Mouse (Mus musculus) hindbrain, postnatal 0 days (tissue): Measurements from ENCODE around the gene Acvrl1. TPM values are rescaled to one million over a fixed set of nuclear protein-coding genes. Genes with fewer than 3 reads are reported as not detected.
A peak's percentile ranks its signal among the peaks of the same experiment; 100 is the strongest.

Source experiments
- ATAC-seq: fragments of 200-750 bp; cut with Nextera tagmentation; 2 replicates; pipeline ENCODE4 v1.8.0; 2017; ENCODE audit warnings: mild to moderate bottlenecking, moderate TSS enrichment, moderate library complexity
- DNase-seq: peaks from one replicate; pipeline ENCODE4 v3.0.0-alpha.2; 2015; ENCODE audit warnings: low spot score
- H3K27ac ChIP-seq: fragments of 300-500 bp; sonication (generic); 2 replicates; pipeline ENCODE4 v1.5.1; 2014; ENCODE audit warnings: mild to moderate bottlenecking
- H3K27me3 ChIP-seq: fragments of 300-500 bp; sonication (generic); 2 replicates; pipeline ENCODE4 v1.6.1; 2014; ENCODE audit warnings: low read length, mixed read lengths; ENCODE audit not compliant: insufficient read depth
- H3K36me3 ChIP-seq: fragments of 300-500 bp; sonication (generic); 2 replicates; pipeline ENCODE4 v1.6.1; 2014; ENCODE audit warnings: low read length, mixed read lengths; ENCODE audit not compliant: insufficient read depth
- H3K4me1 ChIP-seq: fragments of 300-500 bp; sonication (generic); 2 replicates; pipeline ENCODE4 v1.6.1; 2014; ENCODE audit warnings: antibody characterized with exemption, low read length, mixed read lengths; ENCODE audit not compliant: insufficient read depth
- H3K4me2 ChIP-seq: fragments of 300-500 bp; sonication (generic); 2 replicates; pipeline ENCODE4 v1.6.1; 2014; ENCODE audit warnings: low read depth, mild to moderate bottlenecking, low read length, moderate library complexity, mixed read lengths
- H3K4me3 ChIP-seq: fragments of 300-500 bp; sonication (generic); 2 replicates; pipeline ENCODE4 v1.5.1; 2014; ENCODE audit warnings: low read length
- H3K9ac ChIP-seq: fragments of 300-500 bp; sonication (generic); replicated peaks from 2 replicates; pipeline ENCODE4 v1.6.1; 2014; ENCODE audit warnings: mild to moderate bottlenecking, low read length, moderate library complexity, mixed read lengths
- H3K9me3 ChIP-seq: fragments of 300-500 bp; sonication (generic); 2 replicates; pipeline ENCODE4 v1.6.1; 2016; ENCODE audit warnings: low read length, mixed read lengths
- CTCF ChIP-seq: IDR thresholded peaks from 2 replicates; pipeline ENCODE4 v1.5.1; 2016; ENCODE audit warnings: antibody characterized with exemption, control low read depth, low read depth
- WGBS: fragments of 180-500 bp; shearing (Covaris S2); extraction: QIAGEN DNeasy Blood & Tissue Kit; methylation state at CpG from one replicate; pipeline ENCODE4 v1.1.7; 2014; 5-methylcytosine and 5-hydroxymethylcytosine counted together
- polyA plus RNA-seq: library from polyadenylated mRNA; unstranded; fragments of >200 nt; fragmentation: Nextera tagmentation; extraction: Ambion mirVana; gene quantifications from 2 replicates; pipeline ENCODE4 v1.2.1, GENCODE M21; 2015
- total RNA-seq: library from RNA; depleted of rRNA; stranded (reverse); fragments of >200 nt; gene quantifications from 2 replicates; pipeline ENCODE4 v1.2.3, GENCODE M21; 2014

The Acvrl1 gene
- total and polyA plus RNA-seq, 2 experiments from 2014 or later = 7.0 to 21.6 TPM

DNA sequence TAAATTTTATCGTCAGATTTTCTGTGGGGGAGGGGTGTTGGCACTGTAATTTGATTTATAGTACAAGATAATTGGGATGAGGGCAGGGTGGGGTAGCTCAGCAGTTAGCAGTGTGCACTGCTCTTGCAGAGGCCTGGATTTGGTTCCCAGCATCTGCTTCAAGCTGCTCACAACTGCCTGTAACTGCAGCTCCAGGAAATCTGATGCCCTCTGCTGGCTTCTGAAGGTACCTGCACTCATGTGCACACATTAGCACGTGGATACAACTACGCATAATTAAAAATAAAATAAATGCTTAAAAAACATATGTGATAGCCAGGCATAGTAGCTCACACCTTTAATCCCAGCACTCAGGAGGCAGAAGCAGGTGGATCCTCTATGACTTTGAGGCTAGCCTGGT, 57.2 kb downstream of the Acvrl1 start:
- H3K27me3 ChIP-seq = no peaks in the 10 kb centered on the region
- H3K4me2 ChIP-seq = no peak overlapping the region
- WGBS = 93% methylated on average over 3 of the region's 3 CpGs
- peaks cover 8% of the 10 kb centered on the region for H3K4me1 ChIP-seq
- no peaks in the 10 kb centered on the region for H3K36me3 ChIP-seq
- H3K9me3 ChIP-seq = no peaks in the 10 kb centered on the region
- DNase-seq (no peak), ATAC-seq (no peak)
- no peak overlapping the region for H3K9ac ChIP-seq
- H3K27ac ChIP-seq = no peak overlapping the region
- peak; percentile 33; the same call in 1 of the 2 replicates for TF ChIP-seq CTCF
- no peak overlapping the region for H3K4me3 ChIP-seq

DNA sequence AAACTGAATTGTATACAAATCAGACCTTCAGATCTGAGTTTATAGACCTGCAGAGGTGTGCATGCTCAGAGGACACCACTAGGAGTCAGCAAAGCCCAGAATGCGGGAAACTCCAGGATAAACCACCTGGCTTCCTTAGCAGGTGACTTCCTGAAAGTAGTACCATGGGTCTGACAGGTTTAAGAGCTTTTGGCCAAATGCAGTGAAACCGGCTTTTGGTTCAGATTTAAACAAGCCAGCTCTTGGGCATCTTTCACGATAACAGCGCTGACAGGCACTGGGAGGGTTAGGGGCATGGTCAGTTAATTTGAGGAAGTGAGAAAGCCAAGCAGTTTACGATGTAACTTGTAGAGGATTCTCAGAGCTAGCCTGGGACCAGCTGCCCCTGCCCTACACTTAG, 59.6 kb downstream of the Acvrl1 start:
- WGBS = 82% methylated on average over 5 of the region's 5 CpGs
- Histone ChIP-seq H3K4me2 (no peak overlapping the region), H3K9me3 (no peaks in the 10 kb centered on the region), H3K27me3 (no peaks in the 10 kb centered on the region), H3K36me3 (no peaks in the 10 kb centered on the region), H3K4me1 (0 out of 2 replicates have a peak, but pooled peaks cover 10% of the 10 kb centered on the region), H3K4me3 (no peak overlapping the region), H3K9ac (no peak overlapping the region), H3K27ac (no peak overlapping the region)
- ATAC-seq (no peak), DNase-seq (no peak)
- TF ChIP-seq CTCF = peak; percentile 46

DNA sequence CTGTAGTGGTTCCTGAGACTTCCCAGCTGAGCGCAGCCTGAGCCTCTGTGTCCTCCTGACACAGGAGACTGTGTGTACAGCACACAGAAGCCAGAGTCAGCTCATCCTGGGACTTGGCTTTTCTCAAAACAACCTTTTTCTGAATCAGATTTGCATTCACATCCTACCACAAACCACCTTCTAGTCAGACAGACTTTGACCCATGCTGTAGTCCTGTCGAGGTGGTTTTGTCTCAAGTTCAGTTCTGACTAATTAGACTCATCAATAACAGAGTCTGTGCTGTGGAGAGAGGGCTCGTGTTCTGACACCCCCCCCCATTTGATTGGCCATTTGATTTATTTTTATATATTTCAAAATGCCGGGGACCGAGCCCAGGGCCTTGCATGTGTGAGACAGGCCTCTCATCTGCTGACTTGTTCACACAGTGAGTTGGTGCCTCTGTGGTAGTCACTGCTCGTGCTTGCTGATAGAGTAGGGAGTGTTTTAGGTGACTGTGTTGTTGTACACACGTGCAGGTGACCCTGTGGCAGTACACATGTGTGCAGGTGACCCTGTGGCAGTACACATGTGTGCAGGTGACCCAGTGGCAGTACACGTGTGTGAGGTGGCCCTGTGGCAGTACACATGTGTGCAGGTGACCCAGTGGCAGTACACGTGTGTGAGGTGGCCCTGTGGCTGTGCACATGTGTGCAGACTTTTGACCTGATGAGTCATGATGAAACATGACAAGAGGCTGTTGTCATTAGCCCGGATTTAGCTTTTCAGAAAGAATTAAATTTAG, 61.8 kb downstream of the Acvrl1 start:
- DNase-seq (no peak), ATAC-seq (no peak)
- TF ChIP-seq CTCF = no peak
- Histone ChIP-seq H3K27ac (no peak overlapping the region), H3K9me3 (no peaks in the 10 kb centered on the region), H3K4me2 (no peak overlapping the region), H3K36me3 (peaks cover 11% of the 10 kb centered on the region), H3K4me1 (0 out of 2 replicates have a peak, but pooled peaks cover 10% of the 10 kb centered on the region), H3K4me3 (no peak overlapping the region), H3K27me3 (no peaks in the 10 kb centered on the region), H3K9ac (no peak overlapping the region)
- WGBS = 75% methylated on average over 10 of the region's 10 CpGs

DNA sequence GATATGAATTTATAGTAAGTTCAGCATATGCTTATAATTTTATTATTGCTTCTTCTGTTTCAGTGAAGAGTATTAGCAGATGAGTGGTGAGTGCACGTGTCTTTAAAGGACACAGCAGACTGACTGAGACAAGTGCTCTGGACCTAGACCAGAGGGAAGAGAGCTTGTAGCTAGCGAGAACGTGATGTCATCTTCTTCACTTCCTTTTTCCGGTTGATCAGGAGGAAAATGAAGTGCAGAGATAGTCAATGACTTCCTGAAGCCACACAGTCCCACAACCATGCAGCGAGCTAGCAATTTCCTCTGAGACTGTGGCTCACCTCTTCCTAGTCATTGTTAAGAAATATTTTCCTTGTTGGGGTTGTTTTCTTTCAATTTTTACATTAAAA, 62.4 kb downstream of the Acvrl1 start:
- 0 out of 2 replicates have a peak, but pooled peaks cover 10% of the 10 kb centered on the region for H3K4me1 ChIP-seq
- no peak overlapping the region for H3K4me2 ChIP-seq
- no peak overlapping the region for H3K9ac ChIP-seq
- WGBS = 71% methylated on average over 5 of the region's 5 CpGs
- H3K27ac ChIP-seq = no peak overlapping the region
- no peaks in the 10 kb centered on the region for H3K27me3 ChIP-seq
- H3K36me3 ChIP-seq = peaks cover 17% of the 10 kb centered on the region
- ATAC-seq = no peak
- no peaks in the 10 kb centered on the region for H3K9me3 ChIP-seq
- H3K4me3 ChIP-seq = no peak overlapping the region
- no peak for DNase-seq
- no peak for TF ChIP-seq CTCF

DNA sequence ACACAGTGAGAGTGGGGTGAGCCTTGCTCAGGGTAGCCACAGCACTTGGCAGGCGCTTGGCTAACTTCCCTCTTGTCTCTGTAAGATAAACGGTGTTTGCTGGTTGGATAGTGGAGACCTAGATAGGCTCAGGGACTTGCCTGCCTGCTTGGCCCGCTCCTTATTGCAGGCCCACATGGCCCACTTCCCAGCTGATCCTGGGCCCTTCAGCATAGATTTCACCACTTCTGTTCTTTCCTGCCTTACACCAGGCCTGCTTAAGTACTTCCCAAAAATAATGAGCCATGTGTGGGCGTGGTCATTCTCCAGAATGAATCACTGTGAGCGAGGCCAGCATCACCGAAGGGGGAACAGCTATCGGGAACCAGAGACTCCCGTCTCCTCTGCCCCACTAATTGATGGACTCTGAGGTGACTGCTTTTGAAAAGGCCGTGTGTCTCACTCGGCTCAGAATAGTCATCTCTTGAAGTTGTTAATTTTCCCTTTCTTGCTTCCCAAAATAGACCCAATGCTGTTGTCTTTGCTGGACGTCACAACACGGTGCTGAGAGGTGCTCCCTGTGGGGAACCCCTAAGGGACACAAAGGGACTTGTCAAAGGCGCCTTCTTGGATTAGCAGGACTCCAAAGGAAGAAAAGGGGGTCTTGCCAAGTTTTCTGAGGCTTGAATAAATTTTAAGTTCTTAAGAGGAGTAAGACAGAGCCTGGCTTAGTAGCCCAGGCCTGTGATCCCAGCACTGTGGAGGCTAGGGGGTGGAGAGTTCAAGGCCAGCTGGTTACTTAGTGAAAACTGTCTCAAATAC, 63.3 kb downstream of the Acvrl1 start:
- peak; percentile 39 for DNase-seq
- WGBS = 18% methylated on average over 13 of the region's 13 CpGs
- Histone ChIP-seq H3K4me3 (no peak overlapping the region), H3K4me2 (no peak overlapping the region), H3K36me3 (peaks cover 23% of the 10 kb centered on the region), H3K9ac (0 out of 2 replicates have a peak overlapping the region, but pooled peaks have one; percentile 6), H3K27me3 (no peaks in the 10 kb centered on the region), H3K4me1 (0 out of 2 replicates have a peak, but pooled peaks cover 10% of the 10 kb centered on the region), H3K27ac (peak overlapping the region; percentile 36; the same call in 1 of the 2 replicates), H3K9me3 (no peaks in the 10 kb centered on the region)
- peak; percentile 41; the same call in 1 of the 2 replicates for ATAC-seq
- TF ChIP-seq CTCF = no peak

DNA sequence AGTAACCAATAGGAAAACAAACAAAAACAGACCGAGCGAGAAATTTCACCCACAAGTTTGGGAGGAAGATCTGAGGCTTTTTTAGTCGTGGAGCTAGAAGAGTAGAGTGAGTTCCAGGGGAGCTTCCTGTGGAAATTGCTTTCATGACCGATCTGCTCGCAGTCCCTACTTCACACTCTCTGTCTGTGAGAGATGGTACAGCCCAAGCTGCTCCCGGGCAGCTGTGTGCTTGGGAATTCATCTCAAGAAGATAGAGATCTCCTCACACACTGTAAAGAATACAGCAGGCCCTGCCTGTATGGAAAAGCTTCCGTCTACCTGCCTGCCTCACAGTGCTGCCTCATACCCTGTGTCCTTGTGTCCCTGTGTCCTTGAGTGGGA, 63.9 kb downstream of the Acvrl1 start:
- no peak overlapping the region for H3K4me2 ChIP-seq
- H3K4me3 ChIP-seq = no peak overlapping the region
- ATAC-seq (no peak), DNase-seq (no peak)
- H3K9me3 ChIP-seq = no peaks in the 10 kb centered on the region
- peaks cover 29% of the 10 kb centered on the region for H3K36me3 ChIP-seq
- no peak for TF ChIP-seq CTCF
- peak overlapping the region; percentile 36; the same call in 1 of the 2 replicates for H3K27ac ChIP-seq
- WGBS = 46% methylated on average over 7 of the region's 7 CpGs
- H3K27me3 ChIP-seq = no peaks in the 10 kb centered on the region
- H3K4me1 ChIP-seq = 0 out of 2 replicates have a peak, but pooled peaks cover 10% of the 10 kb centered on the region
- no peak overlapping the region; the same call in 1 of the 2 replicates for H3K9ac ChIP-seq
